Mouse (Mus musculus) ES-Bruce4 (cell line): ENCODE measurements around the gene Vmn1r208.
"Not testable (repeated sequence)": the region's sequence is repeated elsewhere in the genome, so short reads cannot be mapped to it uniquely, and the experiment has no call there.

ENCODE experiments used
- CTCF ChIP-seq: IDR thresholded peaks from one replicate; pipeline ENCODE4 v1.8.1; 2011; ENCODE audit warnings: low read depth, low read length
- POLR2A ChIP-seq: IDR thresholded peaks from one replicate; pipeline ENCODE4 v1.8.1; 2011; ENCODE audit warnings: low read length; ENCODE audit not compliant: insufficient read depth

DNA sequence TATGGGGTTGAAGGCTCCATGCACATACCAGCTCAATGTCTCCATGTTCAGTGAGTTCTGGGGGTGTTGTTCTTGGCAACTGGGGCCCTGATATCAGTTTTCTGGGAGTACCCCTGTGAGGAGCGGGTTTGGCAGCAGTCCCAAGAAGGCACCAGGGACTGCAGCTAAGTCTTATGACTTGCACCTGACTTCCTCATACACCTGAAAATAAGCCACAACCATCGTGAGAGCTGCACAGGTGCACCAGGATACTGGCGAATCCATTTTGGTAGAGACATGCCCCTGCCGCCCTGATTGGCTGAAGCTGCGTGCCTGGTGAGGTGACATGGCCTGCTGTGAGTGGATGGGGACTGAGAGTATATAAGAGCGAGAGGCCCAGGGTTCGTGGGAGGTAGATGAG lies at the start of gene Vmn1r208:
- not testable (repeated sequence) for TF ChIP-seq POLR2A, CTCF
